Mouse (Mus musculus): ENCODE measurements around the gene Trip6.

Trip6 gene

DNA sequence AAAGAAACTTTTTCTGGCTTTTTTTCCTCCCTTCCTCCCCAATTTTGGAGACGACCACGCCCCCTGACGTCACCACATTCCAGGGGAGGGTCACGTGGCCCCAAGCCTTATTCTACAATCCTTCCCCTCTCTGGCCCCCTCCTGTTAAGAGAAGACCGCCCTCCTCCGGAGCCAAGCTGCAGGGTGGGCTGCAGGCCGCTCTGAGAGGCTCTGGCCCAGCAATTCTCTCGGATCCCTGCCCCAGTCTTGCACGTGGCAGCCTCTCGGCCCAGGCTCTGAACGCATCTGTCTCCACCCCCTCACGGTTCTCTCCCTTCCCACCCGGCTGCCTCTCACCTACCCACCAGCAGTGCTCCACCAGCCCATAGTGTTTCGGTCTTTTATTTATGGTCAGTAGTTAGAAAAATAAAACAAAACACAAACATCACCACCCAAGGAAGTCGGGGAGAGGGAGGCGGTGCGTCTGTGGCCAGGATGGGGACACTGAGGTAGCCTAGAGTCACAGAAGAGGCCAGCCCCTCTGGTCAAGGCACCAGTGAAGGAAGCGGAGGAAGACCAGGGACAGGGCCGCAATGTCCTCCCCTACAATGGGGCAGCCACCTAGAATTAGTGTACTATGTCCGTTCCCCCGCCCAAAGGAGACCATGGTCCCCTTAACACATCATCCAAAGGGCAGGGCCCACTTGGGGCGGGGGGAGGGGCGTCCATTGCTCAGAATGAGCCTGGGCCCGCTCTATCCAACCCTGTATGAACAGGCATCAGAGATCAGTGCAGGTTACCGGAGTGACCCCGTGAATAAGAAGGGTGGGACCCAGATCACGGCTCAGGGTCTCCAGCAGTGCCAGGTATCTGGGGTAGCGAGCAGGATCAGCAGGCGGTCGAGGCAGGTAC lies at the start of gene Trip6:
Gene Trip6, minus strand, starts transcription at position 212 of the 891 bp plus-strand sequence.
- DNase-seq (ENCODE audit: low spot score), result peak; percentile 79

DNA sequence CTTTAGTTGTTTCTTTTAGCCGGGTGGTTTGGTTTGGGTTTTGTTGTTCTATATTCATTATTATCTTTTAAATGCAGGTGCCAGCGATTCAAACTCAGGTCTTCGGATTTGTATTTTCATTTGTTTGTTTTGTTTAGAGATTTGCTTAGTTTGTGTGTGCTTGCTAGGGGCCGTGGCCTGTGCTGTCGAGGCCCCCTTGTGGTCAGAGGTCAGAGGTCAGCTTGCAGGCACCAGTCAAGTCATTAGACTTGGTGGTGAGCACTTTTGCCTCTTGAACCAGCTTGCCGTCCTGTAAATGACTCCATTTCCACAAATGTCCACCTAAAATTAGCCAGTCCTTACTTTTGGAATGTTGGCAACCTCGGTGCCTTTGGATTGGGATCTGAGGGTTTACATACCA lies 44.2 kb upstream of the Trip6 start:
- DNase-seq (ENCODE audit: low spot score), result no peak

- DNase-seq (ENCODE audit: low spot score), result no peak
Observed at GRCm38 (mm10) chr5:137354091-137354490, 39.9 kb upstream of the Trip6 start.

DNA sequence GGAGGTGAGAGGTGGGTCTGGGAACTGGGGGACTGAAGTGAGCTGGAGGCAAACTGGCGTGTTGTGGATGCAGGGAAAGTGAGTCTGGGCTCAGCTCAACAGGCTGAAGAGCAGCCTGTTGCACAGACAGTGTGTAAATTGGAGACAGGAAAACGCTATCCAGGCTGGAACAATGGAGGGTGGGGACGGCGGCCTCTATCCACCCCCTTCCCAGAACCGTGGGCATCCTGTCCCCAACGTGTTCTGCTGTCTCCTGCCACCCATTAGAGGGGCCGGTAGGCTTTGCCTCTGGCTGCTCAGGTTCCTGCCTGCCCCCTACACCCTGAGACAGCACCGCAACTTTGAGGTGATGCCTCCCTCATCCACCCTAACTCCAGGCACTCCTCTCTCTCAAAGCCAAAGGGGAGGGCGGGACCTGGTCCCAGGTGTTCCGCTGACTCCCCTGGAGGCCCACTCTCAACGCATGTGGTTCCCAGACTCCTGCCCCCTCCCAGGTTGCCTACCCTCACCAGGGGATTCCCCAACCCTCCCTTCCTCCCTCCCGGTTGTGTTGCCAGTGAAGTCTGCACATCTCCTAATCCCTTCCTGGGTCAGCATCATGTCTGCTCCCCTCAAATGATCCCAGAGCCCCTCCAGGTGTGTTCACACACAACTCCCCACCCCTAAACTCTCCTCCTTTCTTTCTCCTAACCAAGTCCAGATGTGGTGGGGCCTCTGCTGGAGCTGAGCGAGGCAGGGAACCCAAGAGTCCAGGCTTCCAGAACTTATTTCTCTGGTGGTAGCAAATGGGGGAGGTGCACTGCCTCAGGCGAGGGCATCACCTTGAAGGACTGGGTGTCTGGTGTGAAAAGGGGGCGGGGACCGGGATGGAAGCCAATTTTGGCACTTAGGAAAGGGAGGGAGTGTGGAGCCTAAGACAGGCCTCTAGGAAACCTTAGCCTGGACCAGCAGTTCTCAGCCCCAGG lies 38.1 kb upstream of the Trip6 start:
- no peak for DNase-seq (ENCODE audit: low spot score)

DNA sequence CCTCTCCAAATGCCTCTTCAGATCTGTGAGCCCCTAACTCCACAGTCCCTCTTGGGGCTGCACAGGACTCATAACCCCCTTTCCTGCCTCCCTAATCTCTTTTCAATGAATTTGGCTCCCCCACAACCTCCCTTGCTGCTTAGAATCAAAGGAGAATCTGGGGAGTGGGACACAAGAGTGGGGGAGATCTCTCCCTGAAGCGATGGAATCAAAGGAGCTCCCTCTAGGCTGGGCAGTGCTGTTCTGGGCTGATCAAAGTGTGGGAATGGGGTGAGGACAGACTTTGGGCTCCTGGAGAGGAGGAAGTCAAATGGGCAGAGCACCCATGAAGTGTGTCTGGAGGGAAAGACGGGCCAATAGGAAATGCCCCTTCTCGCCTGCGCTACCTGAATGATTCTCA lies 37.2 kb upstream of the Trip6 start:
- no peak for DNase-seq (ENCODE audit: low spot score)

GRCm38 (mm10) chr5:137351058-137351380 lies 36.8 kb upstream of the Trip6 start:
- DNase-seq (ENCODE audit: low spot score), result no peak

DNA sequence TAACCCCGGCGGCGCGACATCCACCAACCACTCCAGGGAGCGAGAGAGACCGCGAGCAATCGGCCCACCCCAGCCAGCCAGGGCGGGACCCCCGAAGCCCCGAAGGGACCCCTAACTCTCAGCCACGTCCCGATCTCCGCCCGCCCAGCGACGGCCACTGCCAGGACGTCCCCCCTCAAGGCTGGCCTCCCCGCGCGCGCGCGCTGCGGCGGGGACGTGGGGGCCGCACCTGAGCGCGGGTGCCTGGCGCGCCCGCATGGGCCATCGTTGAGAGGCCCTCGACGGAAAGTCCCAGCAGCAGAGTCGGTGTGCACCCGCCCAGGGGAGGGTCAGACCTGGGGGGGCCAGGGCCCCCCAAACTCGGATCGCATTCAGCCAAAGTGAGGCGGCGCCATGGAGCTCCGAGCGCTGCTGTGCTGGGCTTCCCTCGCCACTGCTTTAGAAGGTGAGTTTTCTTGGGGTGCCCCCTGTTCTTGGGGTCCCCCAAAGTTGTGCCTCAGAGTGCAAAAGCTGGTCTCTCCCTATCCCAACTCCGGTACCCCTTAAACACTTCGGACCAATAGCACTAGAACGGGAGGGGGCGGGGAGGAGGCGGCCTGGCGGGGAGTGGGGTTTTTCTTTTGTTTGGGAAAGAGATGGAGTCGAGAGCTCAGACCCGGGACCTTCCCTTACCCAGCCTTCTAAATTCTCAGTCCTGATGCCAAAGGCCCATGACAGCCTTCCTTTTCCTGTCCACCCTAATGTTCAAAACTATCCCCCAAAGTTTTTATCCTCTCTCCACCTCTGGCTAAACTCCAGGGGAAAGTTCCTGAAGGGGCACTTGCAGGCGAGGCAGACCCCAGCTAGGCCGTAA lies 36.2 kb upstream of the Trip6 start:
- DNase-seq (ENCODE audit: low spot score), result peak; percentile 10

DNA sequence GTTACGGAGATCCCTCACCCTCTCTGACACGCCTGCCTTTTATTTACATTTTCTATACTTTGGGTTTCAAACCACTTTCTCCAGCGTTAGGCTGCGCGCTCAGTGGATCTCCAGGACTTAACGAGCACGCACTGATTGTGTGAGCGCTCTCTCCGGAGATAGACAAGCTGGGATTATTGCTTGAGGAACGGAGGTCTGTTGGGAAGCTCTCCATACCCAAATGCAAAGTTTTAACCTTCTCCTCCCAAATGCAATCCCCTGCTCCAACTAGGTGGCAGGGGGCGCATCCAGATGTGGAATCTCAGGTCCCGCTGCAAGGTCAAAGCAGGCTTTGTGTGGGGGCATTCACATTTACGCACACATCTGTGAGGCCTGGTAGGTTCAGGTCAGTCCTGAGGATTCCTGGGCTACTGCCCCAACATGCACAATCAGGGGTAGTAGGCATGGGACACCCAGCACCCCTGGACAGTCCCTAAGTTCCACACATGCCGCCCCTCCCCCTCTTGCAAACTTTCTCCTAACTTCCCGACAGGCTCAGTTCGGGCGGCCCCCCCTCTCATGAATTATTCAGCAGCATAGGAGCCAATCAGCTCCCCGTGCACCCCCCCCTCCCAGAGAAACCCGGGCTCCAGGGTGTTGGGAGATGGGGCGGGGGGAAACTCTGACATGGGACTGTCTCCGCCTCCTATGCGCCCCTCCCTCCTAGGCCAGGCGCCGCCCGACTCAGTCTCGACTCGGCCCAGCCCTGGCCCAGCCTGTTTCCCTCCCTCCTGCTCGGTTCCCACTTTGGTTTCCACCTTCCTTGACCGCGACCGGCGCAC lies 35.4 kb upstream of the Trip6 start, which contains the start of gene Ephb4:
Gene Ephb4, plus strand, starts transcription at position 726 of the 821 bp plus-strand sequence.
- DNase-seq (ENCODE audit: low spot score), result peak; percentile 87

DNA sequence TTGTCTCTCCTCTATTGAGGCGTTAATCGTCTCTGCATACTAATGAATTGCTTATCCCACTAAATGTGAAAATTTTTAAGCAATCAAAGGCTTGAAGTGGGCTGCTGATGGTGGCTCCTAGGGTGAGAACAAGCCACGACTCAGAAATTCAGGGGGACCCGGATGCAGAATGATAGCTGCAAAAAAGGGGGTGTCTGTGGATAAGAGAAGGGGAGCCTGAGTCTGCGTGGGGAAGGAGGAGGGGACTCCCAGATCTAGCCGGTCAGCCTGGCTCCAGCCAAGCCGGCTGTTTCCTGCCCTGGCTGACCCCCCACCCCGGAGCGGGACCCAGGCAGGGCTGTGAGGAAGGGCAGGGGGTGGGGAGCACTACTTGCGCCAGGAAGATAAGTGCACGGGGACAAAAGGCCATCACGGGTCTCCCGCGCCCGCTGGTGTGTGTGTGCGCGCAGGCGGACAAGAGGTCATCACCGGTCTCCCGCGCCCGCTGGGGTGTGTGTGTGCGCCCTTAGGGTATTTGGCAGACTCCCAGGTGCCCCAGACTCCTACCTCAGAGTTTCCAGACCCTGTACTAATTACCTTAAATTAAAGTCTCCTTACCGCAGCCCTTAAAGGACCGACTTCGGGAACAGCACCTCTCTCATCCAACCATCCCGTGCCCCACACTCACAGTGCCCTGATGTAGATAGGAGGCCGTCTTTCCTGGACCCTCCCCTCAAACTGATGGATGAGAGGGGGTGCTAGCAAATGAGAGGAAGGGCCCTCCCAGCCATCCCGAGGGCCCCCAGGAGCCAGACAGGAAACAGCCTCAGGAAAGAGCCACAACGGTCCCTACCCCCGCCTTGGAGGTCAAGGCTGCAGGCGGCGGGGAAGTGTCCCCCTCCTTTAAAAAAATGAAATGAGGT lies 34.5 kb upstream of the Trip6 start:
- no peak for DNase-seq (ENCODE audit: low spot score)

DNA sequence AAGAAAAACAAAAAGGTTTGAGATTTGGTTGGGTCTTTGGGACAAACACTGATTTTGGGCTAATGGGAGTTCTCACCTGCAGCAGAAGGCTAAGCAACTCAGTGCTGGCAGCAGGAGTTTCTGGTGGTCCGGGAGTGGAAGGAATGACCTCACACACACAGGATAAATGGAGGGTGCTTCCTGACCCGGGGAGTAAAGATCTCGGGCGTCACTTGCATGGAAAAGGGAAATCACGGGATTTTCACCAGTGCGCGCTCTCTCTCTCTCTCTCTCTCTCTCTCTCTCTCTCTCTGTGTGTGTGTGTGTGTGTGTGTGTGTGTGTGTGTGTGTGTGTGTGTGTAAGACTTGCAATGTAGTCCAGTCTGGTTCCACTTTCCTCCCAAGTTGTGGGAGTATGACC lies 33.7 kb upstream of the Trip6 start:
- no peak for DNase-seq (ENCODE audit: low spot score)

DNA sequence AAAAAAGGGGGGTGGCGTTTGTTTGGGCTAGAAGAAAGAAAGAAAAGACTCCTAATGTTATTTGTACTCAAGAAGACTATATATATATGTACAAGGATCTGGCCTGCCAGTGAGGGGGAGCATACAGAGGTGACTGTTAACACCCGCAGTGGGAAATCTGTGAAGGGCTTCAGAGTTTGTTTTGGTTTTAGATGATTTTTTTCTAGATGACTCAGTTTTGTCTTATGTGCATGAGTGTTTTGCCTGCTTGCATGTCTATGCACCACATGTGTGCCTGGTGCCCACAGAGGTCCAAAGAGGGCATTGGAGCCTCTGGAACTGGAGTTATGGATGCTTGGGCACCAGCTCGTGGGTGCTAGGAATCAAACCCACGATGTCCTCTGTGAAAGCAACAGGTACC lies 32.8 kb upstream of the Trip6 start:
- no peak for DNase-seq (ENCODE audit: low spot score)

DNA sequence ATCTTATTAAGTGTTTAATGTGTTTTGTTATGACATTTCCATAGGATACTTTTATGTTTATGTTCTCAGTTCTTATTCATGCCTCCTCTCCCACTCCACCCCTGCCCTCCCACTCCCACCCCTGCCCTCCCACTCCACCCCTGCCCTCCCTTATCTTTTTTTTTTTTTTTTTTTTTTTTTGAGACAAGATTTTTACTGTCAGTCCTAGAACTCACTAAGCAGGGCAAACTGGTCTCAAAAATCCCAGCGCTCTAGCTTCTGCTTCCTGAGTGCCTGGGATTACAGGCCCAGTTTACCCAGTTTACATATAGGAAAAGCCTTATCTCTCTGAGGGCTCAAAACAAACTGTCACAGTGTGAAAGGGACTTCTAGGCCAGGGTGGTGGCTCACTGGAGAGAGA lies 32.2 kb upstream of the Trip6 start:
- DNase-seq (ENCODE audit: low spot score), result no peak

DNA sequence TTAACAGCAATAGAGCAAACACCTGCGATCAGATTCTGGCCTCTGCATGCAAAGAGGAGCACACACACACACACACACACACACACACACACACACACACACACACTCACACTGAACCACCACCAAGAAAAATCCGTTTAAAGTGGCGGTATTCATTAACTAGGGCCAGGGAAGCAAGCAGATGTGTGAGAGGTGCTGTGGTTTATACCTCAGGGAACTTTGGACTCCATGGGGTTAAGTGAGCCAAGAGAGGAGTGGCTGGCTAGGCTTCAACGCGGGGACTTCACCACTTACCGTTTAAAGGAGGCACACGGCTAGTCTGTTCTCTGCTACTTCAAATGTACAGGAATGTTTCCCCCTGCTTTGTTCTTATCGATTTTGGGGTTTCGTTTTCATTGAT lies 31.6 kb upstream of the Trip6 start:
- DNase-seq (ENCODE audit: low spot score), result no peak

- DNase-seq (ENCODE audit: low spot score), result no peak
Observed at GRCm38 (mm10) chr5:137343869-137344268, 29.7 kb upstream of the Trip6 start.

DNA sequence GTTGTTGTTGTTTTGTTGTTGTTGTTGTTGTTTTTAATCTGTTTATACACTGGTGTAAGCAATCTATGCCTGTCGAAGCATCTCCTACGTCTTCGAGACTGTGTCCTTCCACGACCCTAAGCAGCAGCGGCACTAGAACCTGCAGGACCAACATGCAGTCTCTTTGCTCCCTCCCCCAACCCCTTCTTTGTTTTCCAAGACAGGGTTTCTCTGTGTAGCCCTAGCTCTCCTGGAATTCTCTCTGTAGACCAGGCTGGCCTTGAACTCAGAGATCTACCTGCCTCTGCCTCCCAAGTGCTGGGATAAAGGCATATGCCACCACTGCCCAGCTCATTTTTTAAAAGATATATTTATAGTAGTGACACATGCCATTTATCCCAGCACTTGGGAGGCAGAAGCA lies 29.2 kb upstream of the Trip6 start:
- DNase-seq (ENCODE audit: low spot score), result no peak

DNA sequence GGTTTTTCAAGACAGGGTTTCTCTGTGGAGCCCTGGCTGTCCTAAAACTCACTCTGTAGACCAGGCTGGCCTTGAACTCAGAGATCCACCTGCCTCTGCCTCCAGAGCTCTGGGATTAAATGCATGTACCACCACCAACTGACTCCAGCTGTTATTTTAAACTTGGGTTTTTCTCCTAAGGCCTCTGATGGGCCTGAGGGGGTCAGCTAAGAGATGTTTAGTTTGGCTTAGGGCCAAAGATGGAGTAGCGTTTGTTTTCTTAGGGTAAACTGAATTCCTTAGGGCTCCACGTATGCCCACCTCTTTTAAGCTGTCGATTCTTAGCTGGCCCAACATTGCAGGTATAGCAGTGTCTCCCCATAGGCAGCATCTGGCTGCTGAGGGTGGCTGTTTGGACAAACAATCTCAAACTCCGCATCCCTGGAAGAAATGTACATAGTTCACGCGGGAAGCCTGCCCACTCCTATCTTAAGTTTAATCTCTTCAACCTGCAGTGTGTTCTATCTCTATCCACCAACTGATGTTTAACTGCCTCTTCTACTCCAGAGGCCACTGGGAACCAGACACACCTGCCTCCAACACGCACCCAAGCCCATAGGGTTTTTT lies 28.3 kb upstream of the Trip6 start:
- no peak for DNase-seq (ENCODE audit: low spot score)

- DNase-seq (ENCODE audit: low spot score), result no peak
Observed at GRCm38 (mm10) chr5:137340222-137340621, 26.0 kb upstream of the Trip6 start.

GRCm38 (mm10) chr5:137339290-137339979 lies 25.2 kb upstream of the Trip6 start:
- no peak for DNase-seq (ENCODE audit: low spot score)

Measured in retina, embryonic 14.5 days (tissue).